Mouse (Mus musculus) ovary, postnatal 14 days (tissue): ENCODE results near the gene Ppp1r10.
A peak's percentile ranks its signal among the peaks of the same experiment; 100 is the strongest.
"Not testable (repeated sequence)": the region's sequence is repeated elsewhere in the genome, so short reads cannot be mapped to it uniquely, and the experiment has no call there.

Experiments used
- DNase-seq: peaks from one replicate; pipeline ENCODE4 v3.0.0; 2022; ENCODE audit warnings: low spot score

Ppp1r10 gene

DNA sequence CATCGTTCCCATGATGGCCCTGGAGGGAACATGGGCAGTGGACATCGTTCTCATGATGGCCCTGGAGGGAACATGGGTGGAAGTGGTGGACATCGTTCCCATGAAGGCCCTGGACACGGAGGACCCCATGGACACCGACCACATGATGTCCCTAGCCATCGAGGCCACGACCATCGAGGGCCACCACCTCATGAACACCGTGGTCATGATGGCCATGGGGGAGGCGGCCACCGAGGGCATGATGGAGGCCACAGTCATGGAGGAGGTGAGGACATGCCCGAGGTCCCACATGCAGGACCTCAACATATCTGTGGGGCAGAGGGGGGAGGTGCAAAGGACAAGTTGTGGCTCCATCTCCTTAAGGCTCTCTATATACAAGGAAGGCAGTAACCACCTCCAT is 14.4 kb downstream of the Ppp1r10 start:
- DNase-seq: no peak

DNA sequence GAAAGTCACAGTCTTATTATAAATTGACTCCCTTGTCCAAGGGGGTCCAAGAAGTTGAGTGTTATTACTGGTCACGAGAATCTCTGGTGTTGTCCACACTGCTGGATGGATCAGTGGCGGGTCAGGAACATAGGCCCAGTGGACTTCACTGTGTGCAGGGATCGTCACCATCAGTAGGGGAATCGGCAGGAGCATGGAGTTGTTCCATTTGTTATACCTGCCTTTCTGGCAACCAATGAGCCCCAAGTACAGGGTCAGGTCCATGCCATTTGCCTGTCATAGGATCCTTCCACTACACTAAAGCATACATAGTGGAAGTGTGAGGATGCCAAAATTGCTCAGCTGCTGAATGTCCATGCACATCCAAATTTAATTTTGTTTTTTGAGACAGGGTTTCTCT is 16.4 kb downstream of the Ppp1r10 start:
- DNase-seq: no peak

GRCm38 (mm10) chr17:35935763-35936162 is 19.5 kb downstream of the Ppp1r10 start:
- DNase-seq: not testable (repeated sequence)

DNA sequence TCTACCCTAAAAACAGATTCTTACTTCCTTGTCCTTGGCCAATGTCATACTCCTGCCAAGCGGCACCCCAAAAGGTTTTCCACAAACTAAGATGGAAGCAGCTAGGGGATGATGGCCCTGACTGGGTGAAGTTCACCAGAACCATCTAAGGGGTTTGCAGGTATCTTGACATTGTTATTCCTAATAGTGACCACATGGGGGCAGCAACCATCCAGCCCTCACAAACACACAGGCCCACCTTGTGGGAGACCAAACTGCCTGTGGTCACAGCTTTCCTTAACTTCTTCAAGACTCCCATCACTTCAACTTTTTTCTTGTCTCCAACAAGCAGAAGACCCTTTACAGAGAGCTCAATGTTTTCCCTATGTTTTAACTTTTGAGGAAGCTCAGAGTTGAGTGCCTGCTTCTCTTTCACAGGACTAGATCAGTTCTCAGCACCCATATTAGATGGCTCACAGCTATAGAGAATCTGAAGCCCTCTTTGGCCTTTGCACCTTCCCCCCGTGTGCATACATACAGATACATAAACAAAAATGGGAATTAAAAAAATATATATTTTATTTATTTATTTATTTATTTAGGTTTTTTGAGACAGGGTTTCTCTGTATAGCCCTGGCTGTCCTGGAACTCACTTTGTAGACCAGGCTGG is 21.6 kb downstream of the Ppp1r10 start:
- DNase-seq: no peak

DNA sequence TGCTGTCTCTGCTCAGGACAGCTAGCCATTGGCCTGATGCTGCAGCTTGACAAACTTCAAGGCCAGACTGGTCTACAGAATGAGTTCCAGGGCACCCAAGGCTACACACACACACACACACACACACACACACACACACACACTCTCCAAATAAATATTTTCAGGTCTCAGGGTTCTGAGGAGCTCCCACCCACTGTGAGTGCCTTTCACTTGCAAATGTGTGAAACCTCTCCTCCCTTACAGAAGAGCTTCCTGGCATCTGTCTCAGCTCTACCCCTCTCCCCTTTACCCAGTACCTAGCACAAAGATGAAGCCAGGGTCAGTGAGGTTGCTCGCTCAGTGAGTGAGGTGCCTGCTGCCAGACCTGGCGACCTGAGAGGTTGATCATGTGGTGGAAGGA is 22.9 kb downstream of the Ppp1r10 start:
- DNase-seq: no peak

GRCm38 (mm10) chr17:35939941-35940340 is 23.7 kb downstream of the Ppp1r10 start:
- DNase-seq: no peak

DNA sequence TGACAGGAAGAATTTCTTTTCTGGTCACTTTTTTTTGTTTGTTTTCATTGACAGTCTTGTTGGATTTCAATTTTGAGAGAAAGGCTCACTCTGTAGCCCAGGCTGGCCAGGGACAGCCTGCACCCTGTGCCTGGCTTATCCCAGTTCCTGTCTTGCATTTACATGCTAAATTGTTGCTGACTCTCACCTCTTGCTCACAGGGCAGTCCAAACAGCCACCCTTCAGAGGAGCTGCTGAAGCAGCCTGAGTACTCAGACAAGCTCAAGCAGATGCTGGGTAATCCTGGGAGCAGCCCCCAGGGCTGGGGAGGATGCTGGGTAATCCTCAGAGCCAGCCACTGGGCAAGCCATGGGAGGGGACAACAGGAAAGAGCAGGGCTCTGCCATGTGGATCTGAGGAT is 34.7 kb downstream of the Ppp1r10 start:
- DNase-seq: not testable (repeated sequence)

DNA sequence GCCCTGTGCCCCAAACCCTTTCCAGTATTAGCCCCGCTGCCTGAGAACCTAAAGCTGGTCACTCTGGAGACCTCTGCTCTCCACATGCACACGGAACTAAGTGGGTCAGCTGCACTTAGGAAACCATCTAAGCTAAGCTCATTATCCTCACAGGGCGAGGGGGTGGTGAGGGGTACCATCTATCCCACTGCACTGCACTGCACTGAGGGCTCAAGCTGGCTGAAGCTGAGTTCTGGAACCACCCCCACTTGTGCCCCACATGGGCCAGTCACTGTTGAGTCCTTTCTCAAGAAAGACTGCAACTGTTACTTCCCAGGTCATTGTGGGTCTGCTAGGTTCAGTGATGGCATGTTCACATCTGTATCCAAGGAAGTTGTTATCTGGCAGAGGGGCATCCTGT is 36.3 kb downstream of the Ppp1r10 start:
- not testable (repeated sequence) for DNase-seq

GRCm38 (mm10) chr17:35954665-35955064 is 38.4 kb downstream of the Ppp1r10 start:
- no peak for DNase-seq

DNA sequence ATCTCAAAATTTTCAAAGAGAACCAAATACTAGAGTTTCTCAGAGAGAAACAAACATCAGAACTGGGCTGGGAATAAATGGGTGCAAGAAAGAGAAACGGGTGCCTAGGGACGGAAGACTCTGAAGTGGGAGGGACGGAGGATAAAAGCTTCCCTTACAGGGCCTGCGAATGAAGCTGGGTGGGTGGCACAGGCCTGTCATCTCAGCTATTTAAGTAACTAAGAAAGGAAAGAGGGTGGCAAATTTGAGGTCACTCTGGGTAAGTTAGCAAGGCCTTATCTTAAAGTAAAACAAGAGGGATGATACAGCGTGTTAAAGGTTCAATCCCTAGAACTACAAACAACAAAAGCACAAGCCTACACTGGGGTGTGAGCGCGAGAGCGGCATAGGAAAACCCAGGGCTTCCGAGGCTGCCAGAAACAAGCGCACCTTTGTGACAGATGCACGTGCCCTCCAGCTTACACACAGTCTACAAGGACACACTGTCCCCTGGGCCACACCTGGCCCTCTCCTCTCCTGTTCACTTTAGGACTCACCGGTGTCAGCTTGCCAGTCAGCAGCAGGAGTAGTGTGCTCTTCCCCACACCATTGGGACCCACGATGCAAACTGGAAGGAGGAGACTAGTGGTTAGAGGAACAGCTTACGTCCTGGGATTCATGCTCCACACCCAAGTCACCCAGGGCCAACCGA is 42.4 kb downstream of the Ppp1r10 start:
- DNase-seq: no peak

DNA sequence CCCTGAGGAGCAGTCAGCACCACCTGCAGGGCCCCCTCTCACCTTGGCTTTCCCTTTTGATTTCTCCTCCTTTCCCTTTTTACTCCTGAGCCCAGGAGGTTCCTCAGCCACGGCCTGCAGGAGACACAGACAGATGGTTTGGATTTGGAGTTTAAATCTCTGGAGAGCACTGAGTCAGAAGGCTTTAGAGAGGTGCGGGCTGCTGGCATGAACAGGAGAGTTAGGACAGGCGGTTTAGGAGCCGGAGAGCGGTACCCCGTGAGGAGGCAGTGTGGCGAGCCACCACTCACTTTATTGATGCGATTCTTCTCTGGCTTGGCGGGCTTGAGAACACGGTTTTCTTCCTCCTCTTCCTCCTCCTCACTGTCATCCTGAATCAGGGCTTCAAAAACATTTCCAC is 47.0 kb downstream of the Ppp1r10 start:
- DNase-seq: no peak

DNA sequence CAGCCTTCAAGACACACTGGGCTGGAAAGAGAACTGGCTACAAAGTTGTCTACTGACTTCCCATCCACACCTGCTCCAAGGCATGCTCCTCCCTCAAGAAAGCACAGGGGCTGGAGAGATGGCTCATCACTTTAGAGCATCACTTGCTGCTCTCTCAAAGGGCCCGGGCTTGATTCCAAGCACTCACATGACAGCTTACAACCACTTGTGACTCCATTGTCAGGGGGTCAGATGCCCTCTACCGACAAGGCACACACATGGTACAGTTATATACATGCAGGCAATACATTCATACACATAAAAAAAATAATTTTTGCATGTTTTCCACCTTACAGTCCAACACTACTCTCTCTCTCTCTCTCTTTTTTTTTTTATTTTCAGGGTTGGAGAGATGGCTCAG is 51.4 kb downstream of the Ppp1r10 start:
- no peak for DNase-seq

DNA sequence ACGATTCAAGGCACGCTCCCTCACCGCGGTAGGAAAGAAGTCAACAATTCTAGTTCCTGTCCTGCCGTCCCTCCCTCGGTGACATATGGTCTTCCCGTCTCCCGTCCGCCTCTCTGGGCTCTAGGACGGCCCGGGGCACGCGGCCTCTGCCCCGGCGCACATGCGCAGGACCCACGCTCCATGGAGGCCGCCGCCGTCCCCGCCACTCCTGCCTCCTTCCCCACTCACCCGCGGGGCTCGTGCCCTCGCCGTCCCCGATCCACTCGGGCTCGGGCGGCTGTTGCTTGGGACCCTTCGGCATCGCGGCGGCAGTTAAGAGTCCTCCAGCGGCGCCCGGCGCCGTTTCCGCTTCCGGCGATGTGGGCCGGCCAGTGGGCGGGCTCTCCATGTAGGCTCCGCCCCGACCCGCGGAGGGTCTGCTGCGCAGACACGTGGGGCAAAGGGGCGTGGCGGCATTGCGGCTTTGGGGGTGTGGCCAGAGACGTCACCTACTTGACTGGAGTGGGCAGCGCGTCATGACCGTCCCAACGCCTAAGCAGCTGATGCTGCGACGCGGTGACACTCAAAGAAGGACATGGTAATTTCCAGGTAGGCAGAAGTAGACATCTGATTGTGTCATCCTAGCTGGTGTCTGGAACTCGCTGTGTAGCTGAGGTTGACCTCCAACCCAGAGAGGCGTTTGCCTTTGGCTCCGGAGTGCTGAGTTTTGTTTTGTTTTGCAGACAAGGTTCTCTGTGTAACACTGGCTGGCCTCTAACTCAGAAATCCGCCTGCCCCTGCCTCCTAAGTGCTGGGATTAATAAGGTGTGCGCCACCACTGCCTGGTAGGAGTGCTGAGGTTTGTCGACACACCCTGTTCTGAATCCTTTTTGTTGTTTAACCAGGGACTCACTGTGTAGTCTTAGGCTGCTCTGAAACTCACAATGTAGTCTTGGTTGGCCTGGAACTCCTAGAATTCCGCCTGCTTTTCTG is 53.5 kb downstream of the Ppp1r10 start, which contains the start of gene Abcf1:
Gene Abcf1 (minus strand): TSS at position 344 of the 972 bp plus-strand sequence.
- DNase-seq: peak; percentile 98

DNA sequence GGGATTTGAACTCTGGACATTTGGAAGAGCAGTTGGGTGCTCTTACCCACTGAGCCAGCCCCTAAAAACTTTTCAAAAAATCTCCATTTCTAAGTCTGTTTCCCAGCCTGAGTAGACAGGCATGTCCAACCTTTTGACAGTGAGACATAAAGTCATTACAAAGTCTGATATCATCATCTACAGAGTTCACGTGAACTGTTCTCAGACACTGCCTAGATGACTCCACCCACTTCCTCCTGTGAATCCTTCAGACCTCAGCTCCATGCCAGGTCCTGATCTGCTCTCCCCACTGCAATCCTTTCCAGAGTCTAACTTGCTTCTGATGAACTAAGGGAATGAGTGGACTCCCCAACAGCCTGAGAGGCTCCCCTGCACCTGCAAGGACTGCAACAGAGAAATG is 55.9 kb downstream of the Ppp1r10 start:
- DNase-seq: no peak

DNA sequence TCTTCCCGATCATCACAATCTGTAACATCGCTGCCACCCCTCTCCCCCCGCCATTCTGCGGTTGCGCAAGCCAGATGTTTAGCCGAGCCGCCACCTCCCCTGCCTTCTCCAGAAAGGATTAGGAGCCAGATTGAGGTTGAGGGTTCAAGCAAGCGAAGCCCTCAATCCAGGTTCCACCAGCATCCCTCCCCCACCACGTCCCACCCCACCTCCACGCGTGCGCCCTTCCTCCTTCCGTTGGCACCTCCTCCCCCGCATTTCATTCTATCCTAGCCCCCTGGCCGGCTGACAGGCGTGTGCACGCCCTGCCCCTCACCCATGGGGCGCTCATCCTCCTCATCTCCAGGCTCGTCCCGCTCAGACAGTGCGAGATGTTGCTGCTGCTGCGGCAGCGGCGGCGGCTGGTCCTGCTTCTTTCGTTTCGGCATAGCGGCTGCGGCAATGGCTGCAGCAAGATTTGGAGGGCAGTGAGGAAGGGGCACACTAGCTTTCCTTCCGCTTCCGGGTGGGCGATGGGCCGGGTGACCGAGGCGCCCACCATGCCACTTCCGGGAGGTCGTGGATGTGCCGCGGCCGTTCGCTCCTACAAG is 62.7 kb downstream of the Ppp1r10 start:
- peak; percentile 71 for DNase-seq

GRCm38 (mm10) chr17:35979401-35980362 is 63.4 kb downstream of the Ppp1r10 start, which contains the start of the genes Gnl1 and Prr3:
Gene Gnl1 (plus strand): TSS chr17:35979851.
Gene Prr3 (minus strand): TSS chr17:35980236.
- DNase-seq: peak; percentile 88

GRCm38 (mm10) chr17:35980363-35980754 is 64.1 kb downstream of the Ppp1r10 start:
- DNase-seq: peak; percentile 41

DNA sequence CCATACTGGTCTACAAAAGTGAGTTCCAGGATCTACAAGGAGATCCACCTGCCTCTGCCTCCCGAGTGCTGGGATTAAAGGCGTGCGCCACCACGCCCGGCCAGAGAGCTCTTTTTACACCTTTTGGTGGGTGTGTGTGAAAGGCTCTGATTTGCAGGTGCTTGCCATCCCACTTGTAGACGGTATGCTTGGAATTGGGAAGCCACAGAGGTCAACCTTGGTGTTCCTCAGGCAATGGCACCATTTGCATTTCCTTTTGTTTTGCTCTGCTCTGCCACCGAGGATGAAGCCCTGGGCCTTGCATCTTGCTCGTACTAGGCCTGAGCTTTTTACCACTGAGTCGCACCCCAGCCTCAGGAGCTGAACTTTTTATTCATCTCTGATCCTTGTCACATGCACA is 65.5 kb downstream of the Ppp1r10 start:
- no peak for DNase-seq
